24 mouse cellular contexts compared by ENCODE assay signal in the genomic region with DNA sequence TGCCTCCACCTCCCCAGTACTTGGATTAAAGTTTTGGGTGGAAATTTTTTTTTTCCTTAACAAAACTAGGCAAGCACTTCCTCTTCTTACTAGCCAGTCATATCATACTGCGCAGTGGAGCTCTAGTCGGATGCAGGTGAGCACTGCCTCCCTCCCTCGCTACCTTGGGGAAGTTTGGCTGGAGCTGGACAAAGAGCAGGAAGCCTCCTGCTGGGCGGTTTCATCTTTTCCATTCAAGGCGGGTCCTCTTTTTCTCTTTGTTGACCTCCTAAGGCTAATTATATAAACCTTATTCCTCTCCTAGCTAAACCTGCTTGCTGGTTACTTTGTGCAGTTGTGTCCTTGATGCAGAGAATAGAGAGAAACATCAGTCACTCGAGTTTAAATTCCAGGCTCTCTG. TPM values are rescaled to one million over a fixed set of nuclear protein-coding genes. Genes with fewer than 3 reads are reported as not detected.
A peak's percentile ranks its signal among the peaks of the same experiment; 100 is the strongest.
DNase-seq lines count a peak whose midpoint lies in the region; TF ChIP-seq lines count a peak whose summit lies in the region.
"Had no signal": no experiment of that assay in that cellular context is flagged by ENCODE, and none has a peak within 500 bp of the region (broad histone marks: within the 10 kb centered on the region; RNA-seq: fewer than 3 reads in every experiment).

No protein-coding gene starts in this region.

- no peak overlapping the region for H3K9ac ChIP-seq in ES-Bruce4 (ENCODE audit: low read depth, poor library complexity, severe bottlenecking)
- no peak overlapping the region for H3K9ac ChIP-seq in ES-E14 (ENCODE audit: insufficient read depth, low read depth, low read length, poor library complexity, severe bottlenecking)
- H3K9ac ChIP-seq: embryonic facial prominence, embryonic 13.5 days; embryonic facial prominence, embryonic 15.5 days; forebrain, embryonic 12.5 days had no signal

- DNase-seq in ES-E14 (ENCODE audit: low read depth, low spot score) = peak; percentile 66
- peak; percentile 85 for DNase-seq in ZHBTc4 (ENCODE audit: low read depth, low spot score)
- DNase-seq in ovary, postnatal 10 days (ENCODE audit: low spot score) = no peak
- DNase-seq in cerebellum, postnatal 4 days (ENCODE audit: low spot score in 2 of 2) = no peak
- no peak for DNase-seq in layer of hippocampus, postnatal 14 days (ENCODE audit: low spot score in 2 of 2)
- DNase-seq: adrenal gland, adult 8-10 months; adrenal gland, postnatal 14 days; adrenal gland, postnatal 36 days; cerebellum, adult 11-12 months; cerebellum, adult 2 months; cerebellum, adult 9-10 months; cerebellum, postnatal 10 days; cerebellum, postnatal 25 days; embryo, embryonic 11 days had no signal

- peaks cover 29% of the 10 kb centered on the region for H3K36me3 ChIP-seq in E14TG2a.4 (ENCODE audit: insufficient read depth, low read length)
- H3K36me3 ChIP-seq in ES-Bruce4 (ENCODE audit: control insufficient read depth, insufficient read depth, low read length, poor library complexity, severe bottlenecking) = no peaks in the 10 kb centered on the region
- peaks cover 6% of the 10 kb centered on the region; the same call in 1 of the 2 replicates for H3K36me3 ChIP-seq in ES-E14 (ENCODE audit: control insufficient read depth, insufficient read depth, low read length, poor library complexity, severe bottlenecking)

- H3K4me1 ChIP-seq in E14TG2a.4 (replicated peaks; ENCODE audit: low read depth, low read length) (peaks cover 54% of the 10 kb centered on the region), ES-Bruce4 (ENCODE audit: control insufficient read depth, insufficient read depth, low read length) (no peaks in the 10 kb centered on the region), ES-E14 (ENCODE audit: control insufficient read depth in 2 of 2, insufficient read depth in 2 of 2, low read length in 2 of 2, poor library complexity in 1 of 2) (peaks cover 0 to 14% of the 10 kb centered on the region in 2 experiments; a peak in 2 of 4 replicates)
- H3K4me1 ChIP-seq: embryonic facial prominence, embryonic 13.5 days; embryonic facial prominence, embryonic 15.5 days; forebrain, embryonic 12.5 days had no signal

- H3K9me3 ChIP-seq in E14TG2a.4 (ENCODE audit: low read length) (no peaks in the 10 kb centered on the region), ES-Bruce4 (replicated peaks; ENCODE audit: control insufficient read depth, insufficient read depth, low read length, poor library complexity, severe bottlenecking) (no peaks in the 10 kb centered on the region), ES-E14 (ENCODE audit: control insufficient read depth, insufficient read depth, low read depth, low read length) (no peaks in the 10 kb centered on the region)
- H3K9me3 ChIP-seq: embryonic facial prominence, embryonic 13.5 days; embryonic facial prominence, embryonic 15.5 days; forebrain, embryonic 10.5 days; forebrain, embryonic 12.5 days; G1E had no signal

- H3K27ac ChIP-seq in ES-Bruce4 (ENCODE audit: insufficient read depth, low read length) (no peak overlapping the region), ES-E14 (ENCODE audit: insufficient read depth, low read depth, low read length, poor library complexity, severe bottlenecking) (no peak overlapping the region)
- H3K27ac ChIP-seq: embryonic facial prominence, embryonic 13.5 days; embryonic facial prominence, embryonic 15.5 days; forebrain, embryonic 10.5 days; forebrain, embryonic 12.5 days had no signal

- TF ChIP-seq CTCF in E14TG2a.4 (conservative IDR thresholded peaks at IDR 0.05; ENCODE audit: low read length) (no peak), ES-Bruce4 (IDR thresholded peaks at IDR 0.05; ENCODE audit: low read depth, low read length) (no peak)

- H3K4me3 ChIP-seq in E14TG2a.4 (replicated peaks; ENCODE audit: low read length) (peak overlapping the region; percentile 37; the same call in 1 of the 2 replicates), ES-Bruce4 (ENCODE audit: low read depth, low read length) (no peak overlapping the region), ES-E14 (ENCODE audit: insufficient read depth in 1 of 2, low read depth in 1 of 2, low read length in 2 of 2, poor library complexity in 1 of 2, severe bottlenecking in 1 of 2) (no peak overlapping the region)
- H3K4me3 ChIP-seq: embryonic facial prominence, embryonic 13.5 days; embryonic facial prominence, embryonic 15.5 days; erythroblast, embryonic 14.5 days; forebrain, embryonic 10.5 days; forebrain, embryonic 12.5 days had no signal

- peak; percentile 69; the same call in 1 of the 2 replicates for TF ChIP-seq EP300 in ES-Bruce4 (IDR thresholded peaks at IDR 0.05; ENCODE audit: insufficient read depth, low read depth, low read length)

- in situ Hi-C loops in ES-E14 (cut with MboI; ENCODE audit: low sequenced_read_pairs in 2 of 2, unreplicated experiment in 2 of 2) = no loop called here

- TF ChIP-seq POLR2A in ES-Bruce4 (IDR thresholded peaks at IDR 0.05; ENCODE audit: insufficient read depth, low read length) = no peak

- H3K27me3 ChIP-seq in E14TG2a.4 (ENCODE audit: insufficient read depth, low read length) = no peaks in the 10 kb centered on the region; the same call in 1 of the 2 replicates
- no peaks in the 10 kb centered on the region for H3K27me3 ChIP-seq in ES-Bruce4 (ENCODE audit: control insufficient read depth, insufficient read depth, low read length, poor library complexity, severe bottlenecking)
- H3K27me3 ChIP-seq: CH12.LX; embryonic facial prominence, embryonic 13.5 days; embryonic facial prominence, embryonic 15.5 days; forebrain, embryonic 12.5 days; Patski had no signal

TF ChIP-seq in ES-E14, 5 proteins besides CTCF, POLR2A, EP300 and RAD21:
- no peak for TF ChIP-seq CHD2 (IDR thresholded peaks at IDR 0.05; ENCODE audit: low read depth, low read length)
- no peak for TF ChIP-seq HCFC1 (IDR thresholded peaks at IDR 0.05; ENCODE audit: borderline replicate concordance, insufficient read depth, low read length)
- no peak for TF ChIP-seq ZC3H11A (IDR thresholded peaks at IDR 0.05; ENCODE audit: borderline replicate concordance, low read depth, low read length)
- TF ChIP-seq ZNF384 (IDR thresholded peaks at IDR 0.05; ENCODE audit: low read depth, low read length) = no peak
TF ChIP-seq in ES-E14: peak in this region for 0.

RNA-seq across cellular contexts. Expression of gene Mark2, which starts 12.0 kb away (rescaled TPM):
- 52.1 and 60.5 TPM in 2 replicates for polyA plus RNA-seq in ES-Bruce4 (2011; ENCODE audit: insufficient read depth, insufficient read length, low read depth, missing spikeins)
- 44.0 and 47.9 TPM in 2 replicates for total RNA-seq in ES-E14 (2012; rRNA removed)
- 100 to 1,000 TPM in 1 of 2 experiments, 10 to 100 TPM in 1; 95.9 to 110 TPM for total RNA-seq in layer of hippocampus, postnatal 14 days (2021)

RNA-seq across cellular contexts. Expression of gene Spindoc, which starts 29.2 kb away (rescaled TPM):
- 43.8 and 56.3 TPM in 2 replicates for polyA plus RNA-seq in ES-Bruce4 (2011; ENCODE audit: insufficient read depth, insufficient read length, low read depth, missing spikeins)
- total RNA-seq in ES-E14 (2012; rRNA removed) = 36.8 and 40.0 TPM in 2 replicates
- 10 to 100 TPM; 32.8 to 33.9 TPM for total RNA-seq in layer of hippocampus, postnatal 14 days (2021)

Comparison
In these comparisons a context has a peak if more than half of its experiments do, and no peak if none do; other contexts are left out.
1. DNase-seq: peak in ES-E14 (single experiment) and ZHBTc4 (single experiment); none in ovary, postnatal 10 days (single experiment), cerebellum, postnatal 4 days (0 of 2) and layer of hippocampus, postnatal 14 days (0 of 2).